In genomic region chr1:63953229-63953883, GRCm38 (mm10) we compare ENCODE assay signal across 8 mouse cellular contexts.
DNase-seq lines count a peak whose midpoint lies in the region; ATAC-seq and TF ChIP-seq lines count a peak whose summit lies in the region.

No protein-coding gene starts in this region.

- no peaks in the 10 kb centered on the region for H3K9me3 ChIP-seq in embryonic facial prominence, embryonic 13.5 days
- no peaks in the 10 kb centered on the region for H3K9me3 ChIP-seq in heart, postnatal 0 days (replicated peaks; ENCODE audit: control insufficient read depth, low read length)

- no peaks in the 10 kb centered on the region for H3K4me1 ChIP-seq in embryonic facial prominence, embryonic 13.5 days
- no peaks in the 10 kb centered on the region for H3K4me1 ChIP-seq in heart, postnatal 0 days (ENCODE audit: control insufficient read depth, insufficient read depth)
- peaks cover 2% of the 10 kb centered on the region for H3K4me1 ChIP-seq in lung, adult 2 months (ENCODE audit: control insufficient read depth, insufficient read depth, low read length)
- peaks cover 6% of the 10 kb centered on the region for H3K4me1 ChIP-seq in olfactory bulb, adult 2 months (ENCODE audit: control insufficient read depth, insufficient read depth, low read length)

- no peak for TF ChIP-seq POLR2A in lung, adult 2 months (IDR thresholded peaks at IDR 0.05; ENCODE audit: borderline replicate concordance, extremely low read depth, low read depth, low read length)
- no peak for TF ChIP-seq POLR2A in olfactory bulb, adult 2 months (IDR thresholded peaks at IDR 0.05; ENCODE audit: insufficient read depth, low read depth, low read length)

- DNase-seq in A20 (ENCODE audit: low read depth, low spot score), result peak; percentile 6
- peak; percentile 36 for DNase-seq in adipocyte (ENCODE audit: low spot score)
- DNase-seq in heart, postnatal 0 days (ENCODE audit: low spot score), result peak; percentile 47
- peak; percentile 61 to 71 for DNase-seq in kidney, postnatal 25 days
- peak; percentile 39 for DNase-seq in lung, adult 2 months
- peak; percentile 80 for DNase-seq in thymus, postnatal 4 days

- H3K4me2 ChIP-seq in embryonic facial prominence, embryonic 13.5 days, result peak overlapping the region; percentile 20
- H3K4me2 ChIP-seq in heart, postnatal 0 days (ENCODE audit: low read depth, low read length), result peak overlapping the region; percentile 38; the same call in 1 of the 2 replicates

- no peak overlapping the region for H3K27ac ChIP-seq in embryonic facial prominence, embryonic 13.5 days
- no peak overlapping the region for H3K27ac ChIP-seq in heart, postnatal 0 days (ENCODE audit: low read depth)
- no peak overlapping the region for H3K27ac ChIP-seq in olfactory bulb, adult 2 months (ENCODE audit: insufficient read depth, low read depth, low read length)

- TF ChIP-seq CTCF in heart, postnatal 0 days (IDR thresholded peaks at IDR 0.05; ENCODE audit: low read depth), result peak; percentile 75
- peak; percentile 81 for TF ChIP-seq CTCF in lung, adult 2 months (IDR thresholded peaks at IDR 0.05; ENCODE audit: insufficient read depth, low read length)
- peak; percentile 66 for TF ChIP-seq CTCF in olfactory bulb, adult 2 months (IDR thresholded peaks at IDR 0.05; ENCODE audit: insufficient read depth, low read depth, low read length)

- TF ChIP-seq EP300 in heart, postnatal 0 days (IDR thresholded peaks at IDR 0.05; ENCODE audit: low read depth), result no peak

- WGBS in embryonic facial prominence, embryonic 13.5 days, result 52% methylated on average over 18 of the region's 18 CpGs
- WGBS in heart, postnatal 0 days, result 53% methylated on average over 18 of the region's 18 CpGs
- 36% methylated on average over 18 of the region's 18 CpGs for WGBS in lung, adult 2 months
- 48% methylated on average over 18 of the region's 18 CpGs for WGBS in olfactory bulb, adult 2 months

- H3K9ac ChIP-seq in embryonic facial prominence, embryonic 13.5 days, result no peak overlapping the region
- H3K9ac ChIP-seq in heart, postnatal 0 days (replicated peaks; ENCODE audit: low read depth, low read length), result no peak overlapping the region

- no peak overlapping the region for H3K4me3 ChIP-seq in embryonic facial prominence, embryonic 13.5 days
- H3K4me3 ChIP-seq in heart, postnatal 0 days (ENCODE audit: low read depth, low read length), result no peak overlapping the region
- H3K4me3 ChIP-seq in lung, adult 2 months (replicated peaks; ENCODE audit: extremely low read depth, low read depth, low read length), result no peak overlapping the region
- H3K4me3 ChIP-seq in olfactory bulb, adult 2 months (ENCODE audit: insufficient read depth, low read depth, low read length), result no peak overlapping the region

- no peaks in the 10 kb centered on the region for H3K27me3 ChIP-seq in embryonic facial prominence, embryonic 13.5 days
- H3K27me3 ChIP-seq in heart, postnatal 0 days (ENCODE audit: control insufficient read depth, insufficient read depth, low read length), result no peaks in the 10 kb centered on the region

- ATAC-seq in embryonic facial prominence, embryonic 13.5 days (ENCODE audit: insufficient number of reproducible peaks, insufficient read depth, low FRiP score, low TSS enrichment, low read depth), result no peak
- ATAC-seq in heart, postnatal 0 days (ENCODE audit: insufficient read depth, low read depth), result peak; percentile 75; the same call in 1 of the 2 replicates

- no peaks in the 10 kb centered on the region for H3K36me3 ChIP-seq in embryonic facial prominence, embryonic 13.5 days
- H3K36me3 ChIP-seq in heart, postnatal 0 days (replicated peaks; ENCODE audit: control insufficient read depth, insufficient read depth, low read length), result no peaks in the 10 kb centered on the region

Comparison
In these comparisons a context has a peak if more than half of its experiments do, and no peak if none do; other contexts are left out.
1. DNase-seq: peak in every context shown above with its lines; median percentile 80 in thymus, postnatal 4 days; 66 in kidney, postnatal 25 days; 47 in heart, postnatal 0 days; 39 in lung, adult 2 months; 36 in adipocyte; 6 in A20.